Mouse (Mus musculus) fat pad, adult 2 months (tissue): ENCODE measurements around the gene Gm17467.
"Not testable (repeated sequence)": the region's sequence is repeated elsewhere in the genome, so short reads cannot be mapped to it uniquely, and the experiment has no call there.

ENCODE experiments used
- DNase-seq: peaks from one replicate; pipeline ENCODE4 v3.0.0-alpha.2; 2011; ENCODE audit warnings: low read depth, low spot score; ENCODE audit errors: extremely low read depth

Gm17467 gene

GRCm38 (mm10) chrX:123704691-123705090 is at the start of gene Gm17467:
Gm17467 (minus strand) TSS chrX:123704791.
- DNase-seq, result not testable (repeated sequence)
